Mouse (Mus musculus): ENCODE measurements around the gene Tex14.

DNA sequence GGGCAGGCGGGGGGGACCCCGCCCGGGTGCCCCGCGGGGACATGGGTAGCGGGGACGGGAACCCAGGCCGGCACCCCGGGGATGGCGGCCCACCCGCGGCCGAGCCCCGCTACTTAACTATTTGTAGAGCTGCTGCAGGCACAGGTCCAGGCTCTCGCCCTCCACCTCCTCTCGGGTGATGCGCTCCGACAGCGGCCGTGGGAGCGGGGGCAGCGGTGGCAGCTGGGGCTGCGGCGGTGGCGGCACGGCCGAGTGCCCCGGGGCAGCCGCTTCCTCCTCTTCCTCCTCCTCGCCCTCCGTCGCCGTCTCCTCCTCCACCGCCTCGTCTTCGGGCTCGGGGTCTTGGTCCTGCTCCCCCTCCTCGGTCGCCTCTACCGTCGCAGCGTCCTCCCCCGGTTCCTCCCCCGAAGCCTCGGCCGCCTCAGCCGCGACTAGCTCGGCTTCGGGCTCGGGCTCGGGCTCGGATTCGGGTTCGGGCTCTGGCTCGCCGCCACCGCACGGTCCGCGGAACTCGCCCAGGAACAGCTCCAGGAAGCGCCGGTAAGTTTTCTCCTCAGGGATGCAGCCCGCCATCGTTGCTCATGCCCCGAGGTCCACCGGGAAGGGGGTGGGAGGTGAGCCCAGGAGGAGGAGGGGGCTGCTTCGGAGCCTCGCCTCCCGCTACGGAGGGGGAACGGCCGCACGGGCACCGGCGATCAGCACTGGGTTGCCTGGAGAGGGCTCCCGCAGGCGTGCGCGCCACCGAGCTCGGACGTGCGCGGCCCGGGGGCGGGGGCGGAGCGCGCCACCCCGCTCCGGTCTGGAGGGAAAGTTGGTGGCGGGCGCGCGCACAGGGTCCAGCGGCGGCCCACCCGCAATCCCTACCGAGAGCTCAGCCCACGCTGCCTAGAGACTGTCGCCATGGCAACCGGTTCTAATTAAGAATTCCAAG is 46.3 kb upstream of the Tex14 start, which contains the start of gene Ppm1e:
- TF ChIP-seq POLR2A (IDR thresholded peaks at IDR 0.05; ENCODE audit: control insufficient read depth, extremely low read depth, insufficient read depth, low read length, poor library complexity) (no peak), CTCF (IDR thresholded peaks at IDR 0.05; ENCODE audit: borderline replicate concordance, control insufficient read depth, extremely low read depth, insufficient read depth, low read length, poor library complexity) (no peak)

All from thymus, adult 2 months (tissue).